Mouse (Mus musculus) liver, embryonic 12.5 days (tissue): ENCODE data around the gene Ccl11. TPM values are rescaled to one million over a fixed set of nuclear protein-coding genes. Genes with fewer than 3 reads are reported as not detected.

Experiments
- ATAC-seq: fragments of 200-750 bp; cut with Nextera tagmentation; 2 replicates; pipeline ENCODE4 v1.8.0; 2017; ENCODE audit warnings: moderate number of reproducible peaks, mild to moderate bottlenecking, moderate library complexity
- H3K27ac ChIP-seq: fragments of 300-500 bp; sonication (generic); 2 replicates; pipeline ENCODE4 v1.5.1; 2016; ENCODE audit warnings: mild to moderate bottlenecking
- H3K27me3 ChIP-seq: fragments of 300-500 bp; sonication (generic); replicated peaks from 2 replicates; pipeline ENCODE4 v1.6.1; 2016; ENCODE audit warnings: mild to moderate bottlenecking, moderate library complexity
- H3K36me3 ChIP-seq: fragments of 300-500 bp; sonication (generic); 2 replicates; pipeline ENCODE4 v1.6.1; 2016; ENCODE audit warnings: mild to moderate bottlenecking, moderate library complexity
- H3K4me1 ChIP-seq: fragments of 300-500 bp; sonication (generic); 2 replicates; pipeline ENCODE4 v1.6.1; 2016
- H3K4me2 ChIP-seq: fragments of 300-500 bp; sonication (generic); 2 replicates; pipeline ENCODE4 v1.6.1; 2016; ENCODE audit warnings: mild to moderate bottlenecking, moderate library complexity
- H3K4me3 ChIP-seq: fragments of 300-500 bp; sonication (generic); 2 replicates; pipeline ENCODE4 v1.5.1; 2016; ENCODE audit warnings: mild to moderate bottlenecking, moderate library complexity
- H3K9ac ChIP-seq: fragments of 300-500 bp; sonication (generic); 2 replicates; pipeline ENCODE4 v1.6.1; 2016; ENCODE audit warnings: mild to moderate bottlenecking, moderate library complexity
- H3K9me3 ChIP-seq: fragments of 300-500 bp; sonication (generic); replicated peaks from 2 replicates; pipeline ENCODE4 v1.6.1; 2016; ENCODE audit warnings: mild to moderate bottlenecking, moderate library complexity
- WGBS: fragments of 180-500 bp; shearing (Covaris S2); methylation state at CpG from one replicate; pipeline ENCODE4 v1.1.7; 2016; ENCODE audit not compliant: insufficient replicate concordance; 5-methylcytosine and 5-hydroxymethylcytosine counted together
- polyA plus RNA-seq: library from polyadenylated mRNA; unstranded; fragments of >200 nt; fragmentation: Nextera tagmentation; extraction: Ambion mirVana; gene quantifications from 2 replicates; pipeline ENCODE4 v1.2.1, GENCODE M21; 2016

Gene Ccl11
- polyA plus RNA-seq, 1 experiment from 2014 or later: 0.11 TPM

DNA sequence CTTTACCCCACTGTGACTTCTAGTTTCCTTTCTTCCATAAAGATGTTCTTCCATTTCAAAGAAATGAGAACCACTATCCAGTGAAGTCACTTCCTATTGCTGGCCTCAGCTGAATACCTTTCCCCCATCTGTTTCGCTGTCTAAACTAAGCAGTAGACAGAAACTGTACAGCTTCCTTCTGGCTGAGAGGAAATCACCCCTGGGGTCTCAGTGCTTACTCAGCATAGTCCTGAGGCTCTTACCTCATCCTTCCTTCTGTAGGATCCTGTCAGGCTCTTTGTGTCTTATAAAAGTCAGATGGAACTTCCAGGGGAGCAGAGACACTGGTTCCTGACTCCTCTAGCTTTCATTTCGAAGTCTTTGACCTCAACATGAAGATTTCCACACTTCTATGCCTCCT is 43.9 kb downstream of the Ccl11 start, which contains the start of gene Ccl12:
Gene Ccl12, plus strand, starts transcription at position 317 of the 400 bp plus-strand sequence.
- Histone ChIP-seq H3K27ac (no peak within 1 kb of the TSS), H3K9ac (no peak within 1 kb of the TSS), H3K36me3 (no peaks in the 10 kb centered on the region), H3K4me2 (no peak within 1 kb of the TSS), H3K4me3 (no peak within 1 kb of the TSS), H3K9me3 (no peaks in the 10 kb centered on the region), H3K4me1 (no peaks in the 10 kb centered on the region), H3K27me3 (no peaks in the 10 kb centered on the region)
- ATAC-seq: no peak
- 26% methylated on average over 2 of the region's 2 CpGs for WGBS

DNA sequence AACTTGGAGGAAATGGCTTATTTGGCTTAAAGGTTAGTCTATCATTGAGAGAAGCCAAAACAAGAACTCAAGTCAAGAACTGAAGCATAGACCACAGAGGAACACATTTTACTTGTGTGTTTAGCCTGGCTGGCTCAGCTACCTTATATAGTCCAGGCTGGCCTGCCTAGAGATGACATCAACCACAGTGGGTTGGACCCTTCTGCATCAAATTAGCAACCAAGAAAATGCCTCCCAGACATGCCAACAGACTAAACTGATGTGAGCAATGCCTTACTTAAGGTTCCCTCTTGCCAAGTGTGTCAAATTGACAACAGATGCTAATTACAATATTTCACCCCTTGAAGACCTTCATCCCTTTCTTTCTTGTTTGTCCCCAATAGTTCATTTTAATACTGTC is 52.0 kb downstream of the Ccl11 start:
- Histone ChIP-seq H3K4me3 (no peak overlapping the region), H3K27me3 (no peaks in the 10 kb centered on the region), H3K4me1 (no peaks in the 10 kb centered on the region), H3K27ac (no peak overlapping the region), H3K36me3 (no peaks in the 10 kb centered on the region), H3K9ac (no peak overlapping the region), H3K4me2 (no peak overlapping the region), H3K9me3 (no peaks in the 10 kb centered on the region)
- no peak for ATAC-seq

GRCm38 (mm10) chr11:82110372-82111248 is 53.0 kb downstream of the Ccl11 start:
- no peak overlapping the region for H3K4me3 ChIP-seq
- H3K36me3 ChIP-seq: no peaks in the 10 kb centered on the region
- no peak for ATAC-seq
- H3K9ac ChIP-seq: no peak overlapping the region
- H3K4me1 ChIP-seq: no peaks in the 10 kb centered on the region
- whole genome bisulfite sequencing: 56% methylated on average over 6 of the region's 6 CpGs
- H3K27ac ChIP-seq: no peak overlapping the region
- H3K4me2 ChIP-seq: no peak overlapping the region
- no peaks in the 10 kb centered on the region for H3K9me3 ChIP-seq
- H3K27me3 ChIP-seq: no peaks in the 10 kb centered on the region

Other genes starting within 250 kb of the Ccl11 start
- gene 5530401A14Rik, start 197.2 kb upstream of the Ccl11 start, polyA plus RNA-seq: not detected in 2 replicates
- 0.06 and 0.11 TPM in 2 replicates for gene Asic2, start 89.4 kb upstream of the Ccl11 start, polyA plus RNA-seq
- gene Ccl2, start 22.3 kb upstream of the Ccl11 start, polyA plus RNA-seq: 2.0 and 2.8 TPM in 2 replicates
- not detected in 2 replicates for gene Gm17268, start 19.3 kb upstream of the Ccl11 start, polyA plus RNA-seq
- gene Ccl7, start 12.1 kb upstream of the Ccl11 start, polyA plus RNA-seq: 0.62 and 0.68 TPM in 2 replicates
- 0.45 and 0.50 TPM in 2 replicates for gene Ccl12, start 44.0 kb downstream of the Ccl11 start, polyA plus RNA-seq
- gene Ccl8, start 57.4 kb downstream of the Ccl11 start, polyA plus RNA-seq: not detected in 2 replicates
- gene Ccl1, start 247.9 kb downstream of the Ccl11 start, polyA plus RNA-seq: not detected in 2 replicates